Mouse (Mus musculus): ENCODE measurements around the gene Angptl7. TPM values are rescaled to one million over a fixed set of nuclear protein-coding genes. Genes with fewer than 3 reads are reported as not detected.
A peak's percentile ranks its signal among the peaks of the same experiment; 100 is the strongest.

The Angptl7 gene
- polyA plus RNA-seq, 1 experiment from 2014 or later, result 0.89 TPM

DNA sequence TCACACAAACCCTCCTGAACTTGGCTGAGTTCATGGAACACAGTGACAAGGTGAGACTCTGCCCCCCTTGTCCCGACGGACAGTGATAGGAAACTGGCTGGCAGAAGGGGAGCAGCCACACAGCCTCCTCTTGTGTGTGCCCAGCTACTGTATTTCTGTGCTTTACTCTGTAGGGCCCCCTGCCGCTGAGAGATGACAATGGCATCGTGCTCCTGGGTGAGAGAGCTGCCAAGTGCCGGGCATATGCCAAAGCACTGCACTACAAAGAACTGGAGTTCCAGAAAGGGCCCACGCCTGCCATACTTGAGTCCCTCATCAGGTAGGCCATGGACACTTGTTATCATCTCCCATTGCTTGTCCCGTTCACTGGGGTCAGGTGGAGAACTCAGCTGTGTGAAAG lies 8.8 kb downstream of the Angptl7 start:
- H3K4me3 ChIP-seq (replicated peaks), result no peak overlapping the region
- peaks cover 94% of the 10 kb centered on the region for H3K36me3 ChIP-seq
- no peaks in the 10 kb centered on the region; the same call in 1 of the 2 replicates for H3K4me1 ChIP-seq (replicated peaks)
- no peak for ATAC-seq (ENCODE audit: insufficient number of reproducible peaks, insufficient read depth, low FRiP score, low TSS enrichment, low read depth)
- no peaks in the 10 kb centered on the region for H3K9me3 ChIP-seq
- WGBS, result 91% methylated on average over 7 of the region's 7 CpGs
- no peaks in the 10 kb centered on the region for H3K27me3 ChIP-seq
- no peak overlapping the region for H3K27ac ChIP-seq
- no peak overlapping the region for H3K4me2 ChIP-seq
- H3K9ac ChIP-seq (replicated peaks), result no peak overlapping the region

DNA sequence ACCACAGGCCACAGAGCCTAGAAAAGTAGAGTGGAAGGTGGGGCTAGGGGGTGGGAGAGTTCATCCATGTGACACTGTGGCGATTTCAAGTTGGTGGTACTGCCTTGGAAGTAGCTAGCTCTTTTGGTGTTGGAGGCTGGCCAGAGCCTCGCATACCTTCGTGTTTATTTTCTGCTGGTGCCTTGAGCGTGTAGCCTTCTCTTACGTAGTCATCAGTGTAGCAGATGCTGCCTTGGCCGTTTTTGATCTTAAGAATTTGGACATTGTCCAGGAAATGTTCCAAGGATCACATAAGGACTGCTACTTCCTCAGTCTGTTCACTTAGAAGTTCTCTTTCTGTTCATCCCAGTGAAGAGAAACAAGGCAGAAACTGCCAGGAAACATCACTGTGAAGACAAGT lies 9.8 kb downstream of the Angptl7 start:
- Histone ChIP-seq H3K36me3 (peaks cover 94% of the 10 kb centered on the region), H3K27me3 (no peaks in the 10 kb centered on the region), H3K27ac (no peak overlapping the region), H3K9ac (replicated peaks) (no peak overlapping the region), H3K4me3 (replicated peaks) (no peak overlapping the region), H3K9me3 (no peaks in the 10 kb centered on the region), H3K4me1 (replicated peaks) (peaks cover 7% of the 10 kb centered on the region; the same call in 1 of the 2 replicates), H3K4me2 (no peak overlapping the region)
- no peak for ATAC-seq (ENCODE audit: insufficient number of reproducible peaks, insufficient read depth, low FRiP score, low TSS enrichment, low read depth)
- 83% methylated on average over 6 of the region's 6 CpGs for WGBS

DNA sequence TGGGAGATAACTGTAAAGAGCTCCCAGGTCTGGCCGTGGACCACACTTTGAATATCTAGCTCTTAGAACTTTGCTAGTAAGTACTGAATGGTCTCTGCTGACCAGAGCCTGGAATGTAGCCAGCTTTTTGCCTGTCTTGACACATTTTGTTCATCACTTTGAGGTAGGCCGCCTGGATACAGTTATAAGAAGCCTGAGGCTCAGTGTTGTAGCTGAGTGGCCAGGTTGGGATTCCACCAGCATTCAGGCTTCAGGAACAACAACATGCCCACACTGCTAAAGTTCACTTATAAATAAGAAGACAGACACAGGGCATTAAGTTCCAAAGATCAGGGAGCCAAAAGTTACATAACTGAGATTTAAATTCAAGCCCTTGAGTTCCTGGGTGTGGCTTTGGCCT lies 12.4 kb downstream of the Angptl7 start:
- H3K4me3 ChIP-seq (replicated peaks), result no peak overlapping the region
- H3K36me3 ChIP-seq, result peaks cover 96% of the 10 kb centered on the region
- H3K4me1 ChIP-seq (replicated peaks), result peaks cover 9% of the 10 kb centered on the region; the same call in 1 of the 2 replicates
- 60% methylated on average over 2 of the region's 2 CpGs for WGBS
- H3K27ac ChIP-seq, result no peak overlapping the region
- no peak for ATAC-seq (ENCODE audit: insufficient number of reproducible peaks, insufficient read depth, low FRiP score, low TSS enrichment, low read depth)
- no peak overlapping the region for H3K9ac ChIP-seq (replicated peaks)
- H3K27me3 ChIP-seq, result no peaks in the 10 kb centered on the region
- H3K4me2 ChIP-seq, result no peak overlapping the region
- no peaks in the 10 kb centered on the region for H3K9me3 ChIP-seq

DNA sequence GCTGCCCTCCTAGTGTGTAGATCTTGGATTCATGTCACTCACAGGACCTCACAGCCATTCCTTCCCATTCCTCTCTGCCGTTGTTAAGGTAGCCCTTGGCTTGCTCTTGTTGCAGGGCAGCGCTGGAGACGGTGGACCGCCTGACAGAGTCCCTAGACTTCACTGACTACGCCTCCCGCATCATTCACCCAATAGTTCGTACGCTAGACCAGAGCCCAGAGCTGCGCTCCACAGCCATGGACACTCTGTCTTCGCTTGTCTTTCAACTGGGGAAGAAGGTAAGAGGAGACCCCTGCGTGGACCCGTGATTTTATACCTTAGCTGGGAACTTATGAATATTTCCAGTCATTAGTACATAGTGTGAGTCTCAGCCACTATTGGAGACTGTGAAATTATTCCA lies 15.7 kb downstream of the Angptl7 start:
- no peak overlapping the region for H3K27ac ChIP-seq
- no peak overlapping the region for H3K4me3 ChIP-seq (replicated peaks)
- H3K9me3 ChIP-seq, result no peaks in the 10 kb centered on the region
- H3K4me1 ChIP-seq (replicated peaks), result peaks cover 9% of the 10 kb centered on the region; the same call in 1 of the 2 replicates
- ATAC-seq (ENCODE audit: insufficient number of reproducible peaks, insufficient read depth, low FRiP score, low TSS enrichment, low read depth), result no peak
- H3K27me3 ChIP-seq, result no peaks in the 10 kb centered on the region
- H3K4me2 ChIP-seq, result no peak overlapping the region
- no peak overlapping the region for H3K9ac ChIP-seq (replicated peaks)
- 95% methylated on average over 12 of the region's 12 CpGs for WGBS
- H3K36me3 ChIP-seq, result peaks cover 96% of the 10 kb centered on the region

DNA sequence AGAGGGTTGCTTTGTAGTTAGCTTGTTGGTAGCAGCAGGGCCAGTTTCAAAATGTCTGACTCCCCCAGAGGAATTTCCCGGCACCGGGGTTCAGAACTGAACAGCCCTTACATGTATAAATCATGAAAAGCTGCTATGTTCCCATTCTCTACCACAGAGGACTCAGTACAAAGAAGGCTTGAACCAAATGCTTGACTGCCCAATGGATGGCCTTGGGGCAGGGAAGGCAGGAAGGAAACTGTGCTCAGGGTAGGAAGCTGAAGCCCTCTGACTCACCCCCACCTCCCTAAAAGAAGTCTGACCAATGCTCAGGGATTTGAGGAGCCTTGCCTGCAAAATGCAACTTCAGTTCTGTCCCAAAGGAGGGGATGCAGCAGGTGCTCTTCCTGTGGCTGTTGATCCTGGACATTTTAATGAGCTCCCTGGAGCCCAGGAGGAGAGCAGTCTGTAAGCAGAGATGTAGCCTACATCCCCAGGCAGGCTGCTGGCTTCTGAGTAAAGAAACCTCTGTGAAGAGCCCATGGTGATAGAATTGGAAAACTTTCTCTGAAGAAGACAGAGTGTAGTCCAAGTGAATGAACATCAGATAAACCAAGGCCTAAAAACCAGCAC lies 18.6 kb downstream of the Angptl7 start:
- Histone ChIP-seq H3K27ac (no peak overlapping the region), H3K9ac (replicated peaks) (no peak overlapping the region), H3K4me1 (replicated peaks) (peaks cover 9% of the 10 kb centered on the region; the same call in 1 of the 2 replicates), H3K4me2 (no peak overlapping the region), H3K27me3 (no peaks in the 10 kb centered on the region), H3K4me3 (replicated peaks) (no peak overlapping the region), H3K36me3 (peaks cover 96% of the 10 kb centered on the region), H3K9me3 (no peaks in the 10 kb centered on the region)
- 80% methylated on average over 2 of the region's 2 CpGs for WGBS
- ATAC-seq (ENCODE audit: insufficient number of reproducible peaks, insufficient read depth, low FRiP score, low TSS enrichment, low read depth), result no peak

DNA sequence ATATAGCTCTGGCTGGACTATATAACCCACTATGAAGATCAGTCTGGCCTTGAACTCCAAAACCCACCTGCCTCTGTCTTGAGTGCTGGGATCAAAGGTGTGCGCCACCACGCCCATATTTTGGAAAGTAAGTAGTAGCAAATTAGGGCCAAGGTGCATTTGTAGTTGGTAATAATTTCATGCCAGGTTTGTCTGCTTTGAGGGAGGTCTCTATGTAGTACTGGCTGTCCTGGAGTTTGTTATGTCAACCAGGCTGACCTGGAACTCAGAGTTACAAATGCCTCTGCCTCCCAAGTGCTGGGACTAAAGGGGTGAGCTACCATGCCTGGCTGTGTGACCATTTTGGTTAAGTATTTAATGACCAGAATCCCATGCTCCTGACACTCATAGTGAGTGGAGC lies 20.0 kb downstream of the Angptl7 start:
- peaks cover 96% of the 10 kb centered on the region for H3K36me3 ChIP-seq
- H3K4me1 ChIP-seq (replicated peaks), result no peaks in the 10 kb centered on the region
- no peak overlapping the region for H3K27ac ChIP-seq
- WGBS, result 96% methylated on average over 2 of the region's 2 CpGs
- no peak for ATAC-seq (ENCODE audit: insufficient number of reproducible peaks, insufficient read depth, low FRiP score, low TSS enrichment, low read depth)
- no peak overlapping the region for H3K4me3 ChIP-seq (replicated peaks)
- no peaks in the 10 kb centered on the region for H3K27me3 ChIP-seq
- H3K4me2 ChIP-seq, result no peak overlapping the region
- no peaks in the 10 kb centered on the region for H3K9me3 ChIP-seq
- no peak overlapping the region for H3K9ac ChIP-seq (replicated peaks)

DNA sequence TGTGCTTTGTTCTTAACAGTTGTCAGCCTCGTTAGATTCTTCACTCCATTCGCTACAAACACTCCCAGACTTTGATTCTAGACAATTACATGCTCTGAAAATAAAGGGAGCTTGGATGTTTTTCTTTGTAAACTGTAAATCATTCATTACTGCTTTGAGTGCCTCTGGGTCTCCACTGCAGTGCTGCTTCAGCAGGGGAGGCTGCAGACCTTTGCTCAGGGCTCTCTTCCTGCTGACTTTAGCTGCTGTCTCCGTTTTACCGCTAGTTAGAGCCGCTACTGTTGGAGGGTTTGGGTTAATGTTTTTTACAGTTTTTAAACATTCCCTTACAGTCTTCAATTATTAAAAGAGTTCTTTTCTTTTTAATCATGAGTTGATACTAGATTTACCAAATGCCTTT lies 26.8 kb downstream of the Angptl7 start:
- no peak for ATAC-seq (ENCODE audit: insufficient number of reproducible peaks, insufficient read depth, low FRiP score, low TSS enrichment, low read depth)
- Histone ChIP-seq H3K9me3 (no peaks in the 10 kb centered on the region), H3K27me3 (no peaks in the 10 kb centered on the region), H3K36me3 (peaks cover 93% of the 10 kb centered on the region), H3K4me3 (replicated peaks) (no peak overlapping the region), H3K4me1 (replicated peaks) (peaks cover 18% of the 10 kb centered on the region), H3K4me2 (no peak overlapping the region), H3K9ac (replicated peaks) (no peak overlapping the region), H3K27ac (no peak overlapping the region)
- WGBS, result 69% methylated on average over 5 of the region's 5 CpGs

DNA sequence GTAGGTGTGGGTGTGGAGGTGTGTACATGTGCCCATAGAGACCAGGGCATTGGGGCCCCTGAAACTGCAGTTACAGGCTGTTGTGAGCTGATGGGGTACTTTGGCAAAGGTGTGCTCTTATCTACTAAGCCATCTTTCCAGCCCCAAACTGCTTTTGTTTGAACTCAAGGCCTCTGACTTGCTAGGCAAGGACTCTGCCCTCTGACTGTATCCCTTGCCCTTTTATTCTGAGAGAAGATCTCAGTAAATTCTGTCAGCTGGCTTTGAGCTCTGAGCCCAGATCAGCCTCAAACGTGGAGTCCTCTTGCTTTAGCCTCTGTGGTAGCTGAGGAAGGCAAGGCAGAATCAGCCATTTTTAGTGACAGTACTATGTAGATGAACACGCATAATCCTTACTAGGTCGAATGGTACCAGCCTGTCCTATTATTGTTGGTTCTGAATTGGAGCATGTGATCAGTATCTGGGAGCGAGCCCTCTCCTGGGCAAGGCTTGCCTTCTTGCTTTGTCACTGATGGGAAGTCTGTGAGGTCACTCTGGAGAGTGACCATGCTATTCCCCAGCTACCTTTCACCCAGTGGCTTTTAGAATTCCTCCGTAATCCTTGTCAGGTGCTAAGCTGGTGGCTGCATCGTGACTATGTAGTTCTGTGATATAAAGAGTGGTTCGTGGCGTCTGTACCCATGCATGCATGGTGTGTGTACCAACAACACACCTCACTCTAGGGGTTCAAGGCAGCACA lies 27.7 kb downstream of the Angptl7 start:
- 90% methylated on average over 8 of the region's 8 CpGs for WGBS
- H3K27ac ChIP-seq, result peak overlapping the region; percentile 85; the same call in 1 of the 2 replicates
- no peak overlapping the region for H3K4me3 ChIP-seq (replicated peaks)
- no peak overlapping the region for H3K4me2 ChIP-seq
- no peaks in the 10 kb centered on the region for H3K9me3 ChIP-seq
- peaks cover 95% of the 10 kb centered on the region for H3K36me3 ChIP-seq
- no peaks in the 10 kb centered on the region for H3K27me3 ChIP-seq
- H3K4me1 ChIP-seq (replicated peaks), result peaks cover 18% of the 10 kb centered on the region
- H3K9ac ChIP-seq (replicated peaks), result no peak overlapping the region
- ATAC-seq (ENCODE audit: insufficient number of reproducible peaks, insufficient read depth, low FRiP score, low TSS enrichment, low read depth), result no peak

DNA sequence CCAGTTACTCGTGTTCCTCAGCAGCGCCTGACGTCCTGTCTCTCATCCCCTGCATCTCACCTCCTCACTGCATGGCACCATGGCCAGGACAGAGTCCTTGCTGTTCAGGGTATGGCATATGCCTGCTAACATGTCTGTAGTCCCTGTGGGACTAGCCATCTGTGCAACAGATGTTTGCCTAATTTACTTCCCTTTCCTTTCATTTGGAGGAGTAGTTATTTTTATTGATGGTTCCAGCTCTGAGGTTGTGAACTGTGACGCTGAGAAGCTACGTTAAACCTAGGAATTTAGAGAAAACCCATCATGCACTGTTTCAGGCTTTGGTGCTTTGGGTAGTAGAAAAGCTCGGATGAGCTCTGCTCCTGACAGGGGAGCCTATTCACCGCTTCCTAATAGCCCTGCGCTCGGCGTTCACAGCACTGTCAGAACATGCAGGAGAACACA lies 28.9 kb downstream of the Angptl7 start:
- H3K27me3 ChIP-seq, result no peaks in the 10 kb centered on the region
- 0 out of 2 replicates have a peak overlapping the region, but pooled peaks have one; percentile 31 for H3K9ac ChIP-seq (replicated peaks)
- peak overlapping the region; percentile 85 for H3K27ac ChIP-seq
- no peak overlapping the region for H3K4me3 ChIP-seq (replicated peaks)
- peaks cover 18% of the 10 kb centered on the region for H3K4me1 ChIP-seq (replicated peaks)
- peak; percentile 82; the same call in 1 of the 2 replicates for ATAC-seq (ENCODE audit: insufficient number of reproducible peaks, insufficient read depth, low FRiP score, low TSS enrichment, low read depth)
- no peak overlapping the region for H3K4me2 ChIP-seq
- WGBS, result 22% methylated on average over 10 of the region's 10 CpGs
- H3K9me3 ChIP-seq, result no peaks in the 10 kb centered on the region
- H3K36me3 ChIP-seq, result peaks cover 96% of the 10 kb centered on the region

DNA sequence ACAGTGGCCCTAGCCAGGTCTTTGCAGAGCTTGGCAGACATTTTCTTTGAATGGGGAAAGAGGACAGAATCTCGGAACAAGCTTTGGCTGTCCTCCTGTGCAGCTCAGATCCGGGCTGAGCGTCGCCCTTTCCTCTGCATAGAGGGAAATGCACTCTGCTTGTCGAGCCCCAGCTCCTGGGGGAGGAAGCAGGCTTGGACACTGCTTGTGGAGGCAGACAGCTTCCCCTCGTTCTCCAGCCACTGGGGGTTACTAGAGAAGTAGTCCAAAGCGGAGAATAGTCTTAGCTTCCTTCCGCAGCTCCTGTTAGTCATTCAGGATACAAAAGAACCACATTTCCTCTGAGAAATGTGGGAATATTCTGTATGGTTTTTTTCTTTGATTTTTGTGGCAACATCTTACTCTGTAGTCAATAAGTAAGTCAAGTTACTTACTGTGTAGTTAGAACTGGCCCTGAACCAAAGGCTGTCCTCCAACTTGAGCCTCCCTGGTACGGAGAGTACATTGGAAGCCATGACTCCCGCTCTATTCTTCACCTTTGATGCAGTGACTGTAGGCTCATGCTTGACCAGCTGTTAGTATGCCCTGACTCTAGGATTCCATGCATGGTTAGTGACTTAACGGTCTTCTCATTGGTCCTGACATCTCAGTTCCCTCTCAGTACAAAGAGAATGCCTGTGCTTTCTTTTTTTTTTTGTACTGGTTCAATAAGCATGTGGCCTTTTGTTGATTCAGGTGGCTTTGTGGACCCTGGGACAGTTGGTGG lies 30.6 kb downstream of the Angptl7 start:
- Histone ChIP-seq H3K27me3 (no peaks in the 10 kb centered on the region), H3K36me3 (peaks cover 96% of the 10 kb centered on the region), H3K9ac (replicated peaks) (no peak overlapping the region), H3K27ac (0 out of 2 replicates have a peak overlapping the region, but pooled peaks have one; percentile 35), H3K4me2 (no peak overlapping the region), H3K4me1 (replicated peaks) (peaks cover 18% of the 10 kb centered on the region), H3K9me3 (no peaks in the 10 kb centered on the region), H3K4me3 (replicated peaks) (no peak overlapping the region)
- no peak for ATAC-seq (ENCODE audit: insufficient number of reproducible peaks, insufficient read depth, low FRiP score, low TSS enrichment, low read depth)
- 90% methylated on average over 11 of the region's 11 CpGs for WGBS

DNA sequence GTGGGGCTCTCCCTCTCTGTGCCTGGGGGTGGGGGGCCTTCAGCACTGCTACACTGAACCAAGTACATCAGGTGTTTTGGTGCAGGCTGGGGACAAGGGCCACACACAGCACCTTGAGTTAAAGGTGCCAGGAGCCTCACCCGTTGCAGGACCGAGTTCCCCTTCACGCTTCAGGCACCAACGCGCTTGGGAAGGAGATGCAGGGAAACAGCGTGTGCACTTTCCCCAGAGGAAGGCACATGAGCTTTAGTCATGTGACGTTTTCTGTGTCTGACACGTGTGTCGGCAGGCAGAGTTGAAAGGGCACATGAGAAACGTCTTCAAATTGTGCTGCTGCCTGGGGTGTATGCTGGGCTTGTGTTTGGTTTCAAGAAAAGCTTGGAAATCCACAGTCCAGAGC lies 31.9 kb downstream of the Angptl7 start:
- H3K27me3 ChIP-seq, result no peaks in the 10 kb centered on the region
- H3K4me3 ChIP-seq (replicated peaks), result no peak overlapping the region
- no peak overlapping the region for H3K9ac ChIP-seq (replicated peaks)
- peaks cover 98% of the 10 kb centered on the region for H3K36me3 ChIP-seq
- H3K4me1 ChIP-seq (replicated peaks), result peaks cover 18% of the 10 kb centered on the region
- no peak overlapping the region for H3K4me2 ChIP-seq
- no peak overlapping the region; the same call in 1 of the 2 replicates for H3K27ac ChIP-seq
- ATAC-seq (ENCODE audit: insufficient number of reproducible peaks, insufficient read depth, low FRiP score, low TSS enrichment, low read depth), result no peak
- WGBS, result 87% methylated on average over 10 of the region's 10 CpGs
- no peaks in the 10 kb centered on the region for H3K9me3 ChIP-seq
